Mouse (Mus musculus) C2C12 (cell line): Measurements from ENCODE around the gene Tmbim1. TPM values are rescaled to one million over a fixed set of nuclear protein-coding genes. Genes with fewer than 3 reads are reported as not detected.

Source experiments
- H3K27me3 ChIP-seq: one replicate; pipeline ENCODE4 v1.6.1; 2011; ENCODE audit not compliant: control insufficient read depth, insufficient read depth, insufficient read length
- H3K36me3 ChIP-seq: one replicate; pipeline ENCODE4 v1.6.1; 2011; ENCODE audit not compliant: control insufficient read depth, insufficient read depth
- H3K4me3 ChIP-seq: one replicate; pipeline ENCODE4 v1.5.1; 2011; ENCODE audit warnings: mild to moderate bottlenecking, control low read depth; ENCODE audit not compliant: poor library complexity, insufficient read depth, severe bottlenecking
- H3K79me2 ChIP-seq: one replicate; pipeline ENCODE4 v1.6.1; 2011; ENCODE audit not compliant: control insufficient read depth, insufficient read depth
- H3K79me3 ChIP-seq: one replicate; pipeline ENCODE4 v1.6.1; 2011; ENCODE audit warnings: low read depth, control low read depth
- H3ac ChIP-seq: one replicate; pipeline ENCODE3; 2011; ENCODE audit warnings: low read depth; ENCODE audit not compliant: control insufficient read depth, insufficient read length
- CEBPB ChIP-seq: IDR thresholded peaks from one replicate; pipeline ENCODE4 v1.6.1; 2011; ENCODE audit warnings: low read depth, mild to moderate bottlenecking, control low read depth, moderate library complexity
- CTCF ChIP-seq: IDR thresholded peaks from one replicate; pipeline ENCODE4 v1.5.1; 2011; ENCODE audit not compliant: control insufficient read depth, insufficient read depth, insufficient read length
- FOSL1 ChIP-seq: IDR thresholded peaks from one replicate; pipeline ENCODE4 v1.8.0; 2011; ENCODE audit warnings: mild to moderate bottlenecking, low read length; ENCODE audit not compliant: poor library complexity, insufficient read depth, severe bottlenecking
- MAX ChIP-seq: IDR thresholded peaks from one replicate; pipeline ENCODE4 v1.6.1; 2011; ENCODE audit warnings: mild to moderate bottlenecking, control low read depth
- MYOD1 ChIP-seq: IDR thresholded peaks from one replicate; pipeline ENCODE4 v1.6.1; 2011; ENCODE audit warnings: low read depth; ENCODE audit not compliant: control insufficient read depth, insufficient read length
- MYOG ChIP-seq: IDR thresholded peaks from one replicate; pipeline ENCODE4 v1.6.1; 2011; ENCODE audit not compliant: control insufficient read depth, insufficient read length; ENCODE audit errors: extremely low read depth
- USF1 ChIP-seq: IDR thresholded peaks from one replicate; pipeline ENCODE4 v1.6.1; 2011; ENCODE audit warnings: low read depth, mild to moderate bottlenecking, control low read depth, moderate library complexity
- polyA plus RNA-seq: library from polyadenylated mRNA; unstranded; fragments of >200 nt; fragmentation: generic; extraction: Trizol; gene quantifications from one replicate; pipeline ENCODE4 v1.2.1, GENCODE M21; 2012; ENCODE audit warnings: missing spikeins

Gene Tmbim1
- polyA plus RNA-seq, 1 experiment: 38.1 TPM

GRCm38 (mm10) chr1:74240311-74240710 is 65.1 kb downstream of the Tmbim1 start:
- no peaks in the 10 kb centered on the region for H3K27me3 ChIP-seq
- peaks cover 85% of the 10 kb centered on the region for H3K79me3 ChIP-seq
- H3K4me3 ChIP-seq: no peak overlapping the region
- H3ac ChIP-seq: peak overlapping the region; percentile 41
- H3K79me2 ChIP-seq: peaks cover 89% of the 10 kb centered on the region
- TF ChIP-seq CEBPB (no peak), MYOD1 (no peak), FOSL1 (no peak), MAX (no peak), CTCF (no peak), USF1 (no peak), MYOG (no peak)
- peaks cover 8% of the 10 kb centered on the region for H3K36me3 ChIP-seq

GRCm38 (mm10) chr1:74239618-74240017 is 65.8 kb downstream of the Tmbim1 start:
- H3K79me3 ChIP-seq: peaks cover 78% of the 10 kb centered on the region
- H3K4me3 ChIP-seq: peak overlapping the region; percentile 11
- H3K36me3 ChIP-seq: peaks cover 6% of the 10 kb centered on the region
- no peaks in the 10 kb centered on the region for H3K27me3 ChIP-seq
- no peak for TF ChIP-seq CEBPB
- TF ChIP-seq FOSL1: no peak
- no peak for TF ChIP-seq MAX
- TF ChIP-seq CTCF: no peak
- no peak for TF ChIP-seq MYOD1
- TF ChIP-seq USF1: no peak
- no peak for TF ChIP-seq MYOG
- peak overlapping the region; percentile 51 for H3ac ChIP-seq
- peaks cover 83% of the 10 kb centered on the region for H3K79me2 ChIP-seq

GRCm38 (mm10) chr1:74239162-74239561 is 66.3 kb downstream of the Tmbim1 start:
- H3K79me2 ChIP-seq: peaks cover 78% of the 10 kb centered on the region
- H3K36me3 ChIP-seq: peaks cover 6% of the 10 kb centered on the region
- peak overlapping the region; percentile 12 for H3ac ChIP-seq
- H3K4me3 ChIP-seq: peak overlapping the region; percentile 21
- H3K27me3 ChIP-seq: no peaks in the 10 kb centered on the region
- TF ChIP-seq MAX (no peak), MYOG (no peak), MYOD1 (no peak), CTCF (no peak)
- H3K79me3 ChIP-seq: peaks cover 73% of the 10 kb centered on the region

Other genes starting within 250 kb of the Tmbim1 start
- gene Tns1, start 181.2 kb downstream of the Tmbim1 start, polyA plus RNA-seq: 118 TPM
- gene Rufy4, start 180.1 kb downstream of the Tmbim1 start, polyA plus RNA-seq: 0.05 TPM
- gene Cxcr2, start 151.6 kb downstream of the Tmbim1 start, polyA plus RNA-seq: 0.04 TPM
- not detected for gene Cxcr1, start 111.0 kb downstream of the Tmbim1 start, polyA plus RNA-seq
- 281 TPM for gene Arpc2, start 69.5 kb downstream of the Tmbim1 start, polyA plus RNA-seq
- gene Gpbar1, start 27.1 kb downstream of the Tmbim1 start, polyA plus RNA-seq: not detected
- 123 TPM for gene Aamp, start 20.9 kb downstream of the Tmbim1 start, polyA plus RNA-seq
- gene Pnkd, start 20.7 kb downstream of the Tmbim1 start, polyA plus RNA-seq: 68.0 TPM
- gene Catip, start 56.5 kb upstream of the Tmbim1 start, polyA plus RNA-seq: not detected
- 2.2 TPM for gene Slc11a1, start 69.6 kb upstream of the Tmbim1 start, polyA plus RNA-seq
- gene Ctdsp1, start 85.9 kb upstream of the Tmbim1 start, polyA plus RNA-seq: 78.7 TPM
- gene Vil1, start 103.8 kb upstream of the Tmbim1 start, polyA plus RNA-seq: 0.02 TPM
- gene Cnot9, start 200.4 kb upstream of the Tmbim1 start, polyA plus RNA-seq: 52.4 TPM
- gene Plcd4, start 237.3 kb upstream of the Tmbim1 start, polyA plus RNA-seq: 0.33 TPM
- 4.9 TPM for gene Usp37, start 238.7 kb upstream of the Tmbim1 start, polyA plus RNA-seq